Mouse (Mus musculus): ENCODE results near the gene 1700037C18Rik. TPM values are rescaled to one million over a fixed set of nuclear protein-coding genes. Genes with fewer than 3 reads are reported as not detected.

The 1700037C18Rik gene
- polyA plus RNA-seq, 1 experiment: 8.3 TPM

DNA sequence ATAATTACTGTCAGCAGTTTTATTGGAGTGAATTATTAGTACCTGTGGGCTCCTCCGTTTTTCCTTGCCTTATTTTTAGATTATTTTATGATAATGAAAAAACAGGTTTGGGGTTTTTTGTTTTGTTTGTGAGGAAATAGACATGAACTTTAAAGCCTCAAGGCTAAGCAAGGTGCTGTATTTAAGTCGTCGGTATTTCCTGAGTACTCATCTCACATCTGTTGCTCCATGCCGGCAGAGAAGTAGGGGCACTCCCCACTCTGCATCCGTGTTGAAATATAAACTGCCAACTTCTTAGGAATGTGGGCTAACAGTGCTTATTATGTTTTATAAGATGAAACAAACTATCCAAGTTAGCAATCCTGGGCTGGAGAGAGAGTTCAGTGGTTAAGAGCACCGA lies 12.4 kb downstream of the 1700037C18Rik start:
- H3K27me3 ChIP-seq (ENCODE audit: control insufficient read depth, insufficient read depth, low read length): no peaks in the 10 kb centered on the region
- peaks cover 13% of the 10 kb centered on the region for H3K4me1 ChIP-seq (ENCODE audit: control insufficient read depth, insufficient read depth, insufficient read length)
- no peak overlapping the region for H3K4me3 ChIP-seq (ENCODE audit: extremely low read depth, insufficient read depth, insufficient read length)
- no peak for DNase-seq (ENCODE audit: low read depth in 1 of 2, low spot score in 2 of 2)
- peaks cover 34% of the 10 kb centered on the region for H3K36me3 ChIP-seq (ENCODE audit: control insufficient read depth, insufficient read depth, low read length)
- no peak for TF ChIP-seq CTCF (IDR thresholded peaks at IDR 0.05; ENCODE audit: extremely low read depth, insufficient read depth, insufficient read length, insufficient replicate concordance)
- no peak overlapping the region for H3K27ac ChIP-seq (ENCODE audit: insufficient read depth, low read length)
- WGBS: 50% methylated on average over 6 of the region's 6 CpGs

GRCm38 (mm10) chr16:3895173-3895792 lies 13.2 kb downstream of the 1700037C18Rik start:
- TF ChIP-seq CTCF (IDR thresholded peaks at IDR 0.05; ENCODE audit: extremely low read depth, insufficient read depth, insufficient read length, insufficient replicate concordance): no peak
- peak; percentile 89 for TF ChIP-seq POLR2A (IDR thresholded peaks at IDR 0.05; ENCODE audit: low read depth, low read length)
- Histone ChIP-seq H3K36me3 (ENCODE audit: control insufficient read depth, insufficient read depth, low read length) (peaks cover 27% of the 10 kb centered on the region), H3K27me3 (ENCODE audit: control insufficient read depth, insufficient read depth, low read length) (no peaks in the 10 kb centered on the region), H3K27ac (ENCODE audit: insufficient read depth, low read length) (peak overlapping the region; percentile 83), H3K4me3 (ENCODE audit: extremely low read depth, insufficient read depth, insufficient read length) (peak overlapping the region; percentile 45), H3K4me1 (ENCODE audit: control insufficient read depth, insufficient read depth, insufficient read length) (peaks cover 13% of the 10 kb centered on the region)
- peak; percentile 53 to 78 for DNase-seq (ENCODE audit: low read depth in 1 of 2, low spot score in 2 of 2)
- 7% methylated on average over 9 of the region's 9 CpGs for WGBS

GRCm38 (mm10) chr16:3893739-3894138 lies 14.8 kb downstream of the 1700037C18Rik start:
- no peak for DNase-seq (ENCODE audit: low read depth in 1 of 2, low spot score in 2 of 2)
- H3K27ac ChIP-seq (ENCODE audit: insufficient read depth, low read length): peak overlapping the region; percentile 83
- peaks cover 16% of the 10 kb centered on the region for H3K36me3 ChIP-seq (ENCODE audit: control insufficient read depth, insufficient read depth, low read length)
- WGBS: 71% methylated on average over 3 of the region's 3 CpGs
- no peaks in the 10 kb centered on the region for H3K27me3 ChIP-seq (ENCODE audit: control insufficient read depth, insufficient read depth, low read length)
- no peak overlapping the region for H3K4me3 ChIP-seq (ENCODE audit: extremely low read depth, insufficient read depth, insufficient read length)
- H3K4me1 ChIP-seq (ENCODE audit: control insufficient read depth, insufficient read depth, insufficient read length): peaks cover 13% of the 10 kb centered on the region
- TF ChIP-seq CTCF (IDR thresholded peaks at IDR 0.05; ENCODE audit: extremely low read depth, insufficient read depth, insufficient read length, insufficient replicate concordance) (no peak), POLR2A (IDR thresholded peaks at IDR 0.05; ENCODE audit: low read depth, low read length) (no peak)

- H3K36me3 ChIP-seq (ENCODE audit: control insufficient read depth, insufficient read depth, low read length): peaks cover under 1% of the 10 kb centered on the region; the same call in 1 of the 2 replicates
- no peak for DNase-seq (ENCODE audit: low read depth in 1 of 2, low spot score in 2 of 2)
- no peaks in the 10 kb centered on the region for H3K27me3 ChIP-seq (ENCODE audit: control insufficient read depth, insufficient read depth, low read length)
- WGBS: 93% methylated on average over 14 of the region's 14 CpGs
- no peak overlapping the region for H3K27ac ChIP-seq (ENCODE audit: insufficient read depth, low read length)
- H3K4me3 ChIP-seq (ENCODE audit: extremely low read depth, insufficient read depth, insufficient read length): no peak overlapping the region
- H3K4me1 ChIP-seq (ENCODE audit: control insufficient read depth, insufficient read depth, insufficient read length): peaks cover 21% of the 10 kb centered on the region
- TF ChIP-seq POLR2A (IDR thresholded peaks at IDR 0.05; ENCODE audit: low read depth, low read length) (no peak), CTCF (IDR thresholded peaks at IDR 0.05; ENCODE audit: extremely low read depth, insufficient read depth, insufficient read length, insufficient replicate concordance) (no peak)
These were observed 16.7 kb downstream of the 1700037C18Rik start for GRCm38 (mm10) chr16:3891621-3892295.

DNA sequence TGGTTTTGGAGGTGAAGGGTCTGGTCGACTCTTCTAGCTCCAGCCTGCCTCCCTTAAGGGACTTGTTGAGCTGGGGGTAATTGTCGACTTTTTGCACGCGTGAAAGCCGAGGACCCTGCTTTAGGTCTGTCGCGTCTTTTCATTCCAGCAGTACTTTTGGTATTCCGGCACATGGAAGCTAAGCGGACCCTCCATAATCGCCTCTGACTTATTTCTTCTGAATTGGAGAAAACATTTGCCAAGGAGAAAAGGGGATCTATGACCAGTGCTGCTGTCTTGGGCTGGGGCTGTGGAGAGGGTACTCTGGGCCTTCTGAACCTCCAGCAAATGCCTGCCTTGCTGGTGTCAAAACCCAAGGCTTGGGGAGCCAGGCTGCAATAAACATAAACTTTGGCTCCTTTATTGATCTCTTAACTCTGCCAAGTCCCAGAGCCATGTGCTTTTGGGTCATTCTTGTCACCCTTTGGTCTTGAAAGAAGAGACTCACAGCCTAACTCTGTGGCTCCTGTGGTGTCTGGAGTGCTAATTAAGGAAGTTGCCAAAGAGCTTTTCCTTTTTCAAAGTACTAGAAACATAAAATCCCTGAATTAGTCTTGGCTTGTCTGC lies 23.3 kb downstream of the 1700037C18Rik start:
- Histone ChIP-seq H3K27me3 (ENCODE audit: control insufficient read depth, insufficient read depth, low read length) (no peaks in the 10 kb centered on the region), H3K36me3 (ENCODE audit: control insufficient read depth, insufficient read depth, low read length) (no peaks in the 10 kb centered on the region), H3K27ac (ENCODE audit: insufficient read depth, low read length) (peak overlapping the region; percentile 92), H3K4me1 (ENCODE audit: control insufficient read depth, insufficient read depth, insufficient read length) (peaks cover 18% of the 10 kb centered on the region; the same call in 1 of the 2 replicates), H3K4me3 (ENCODE audit: extremely low read depth, insufficient read depth, insufficient read length) (peak overlapping the region; percentile 92)
- DNase-seq (ENCODE audit: low read depth in 1 of 2, low spot score in 2 of 2): no peak
- WGBS: 6% methylated on average over 10 of the region's 10 CpGs
- no peak for TF ChIP-seq CTCF (IDR thresholded peaks at IDR 0.05; ENCODE audit: extremely low read depth, insufficient read depth, insufficient read length, insufficient replicate concordance)
- no peak for TF ChIP-seq POLR2A (IDR thresholded peaks at IDR 0.05; ENCODE audit: low read depth, low read length)

DNA sequence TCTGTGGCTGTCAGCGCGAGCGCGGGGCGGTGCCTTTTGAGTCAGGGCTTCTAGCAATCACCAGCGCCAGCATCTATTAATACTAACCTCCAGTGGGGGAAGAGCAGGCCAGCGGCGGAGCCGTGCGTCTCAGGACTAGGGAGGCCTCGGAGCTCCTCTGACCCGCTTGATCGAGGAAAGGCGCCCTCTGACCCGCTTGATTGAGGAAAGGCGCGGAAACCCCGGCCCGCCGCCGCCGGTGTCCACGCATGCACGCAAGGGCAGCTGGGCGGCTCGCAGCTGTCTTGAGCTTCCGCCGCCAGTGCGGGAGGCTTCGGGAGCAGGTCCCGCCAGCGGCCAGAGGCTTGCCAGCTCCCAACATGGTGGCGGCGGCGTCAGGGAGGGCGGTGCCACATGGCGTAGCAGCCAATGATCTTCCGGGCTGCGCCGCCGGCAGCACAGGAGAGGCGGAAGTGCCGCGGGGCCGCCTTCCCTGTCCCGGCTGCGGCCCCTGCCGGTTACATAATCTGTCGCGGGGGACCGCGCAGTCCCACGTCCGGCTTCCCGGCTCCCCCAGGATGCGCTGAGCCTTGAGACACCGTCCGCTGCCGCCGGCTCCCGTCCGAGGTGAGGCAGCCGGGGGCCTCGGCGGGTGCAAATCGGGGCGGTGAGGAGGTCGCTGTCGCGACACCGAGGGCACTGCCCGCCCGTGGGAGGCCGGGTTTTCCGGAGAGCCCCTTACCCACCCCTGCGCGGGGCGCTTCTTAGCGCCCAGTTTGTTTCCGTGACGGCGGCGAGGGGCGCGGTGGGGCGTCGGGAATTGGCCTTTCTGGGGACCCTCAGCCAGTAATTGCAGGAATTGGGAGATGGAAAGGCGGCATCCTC lies 24.1 kb downstream of the 1700037C18Rik start, which contains the start of the genes Zfp597 and Gm20695:
Gene Zfp597 (minus strand): TSS at position 361 of the 864 bp plus-strand sequence.
Gene Gm20695 (plus strand): TSS at position 448 of the 864 bp plus-strand sequence.
- WGBS: under 1% methylated on average over 88 of the region's 88 CpGs
- DNase-seq (ENCODE audit: low read depth in 1 of 2, low spot score in 2 of 2): peak; percentile 77 to 94
- TF ChIP-seq POLR2A (IDR thresholded peaks at IDR 0.05; ENCODE audit: low read depth, low read length) (peak; percentile 41), CTCF (IDR thresholded peaks at IDR 0.05; ENCODE audit: extremely low read depth, insufficient read depth, insufficient read length, insufficient replicate concordance) (peak; percentile 28; the same call in 1 of the 2 replicates)

More for the DNA sequence above, 24.1 kb downstream of the 1700037C18Rik start, which contains the start of the genes Zfp597 and Gm20695:
- Histone ChIP-seq H3K4me3 (ENCODE audit: extremely low read depth, insufficient read depth, insufficient read length) (peak within 1 kb of the TSS; percentile 92), H3K27me3 (ENCODE audit: control insufficient read depth, insufficient read depth, low read length) (no peaks in the 10 kb centered on the region), H3K27ac (ENCODE audit: insufficient read depth, low read length) (peak within 1 kb of the TSS; percentile 92), H3K36me3 (ENCODE audit: control insufficient read depth, insufficient read depth, low read length) (no peaks in the 10 kb centered on the region), H3K4me1 (ENCODE audit: control insufficient read depth, insufficient read depth, insufficient read length) (peaks cover 18% of the 10 kb centered on the region; the same call in 1 of the 2 replicates)
